Mouse (Mus musculus): ENCODE results near the gene Slc25a48. TPM values are rescaled to one million over a fixed set of nuclear protein-coding genes. Genes with fewer than 3 reads are reported as not detected.

The Slc25a48 gene
- total and polyA plus RNA-seq, 2 experiments from 2014 or later, result 0.57 TPM; not detected in 1

DNA sequence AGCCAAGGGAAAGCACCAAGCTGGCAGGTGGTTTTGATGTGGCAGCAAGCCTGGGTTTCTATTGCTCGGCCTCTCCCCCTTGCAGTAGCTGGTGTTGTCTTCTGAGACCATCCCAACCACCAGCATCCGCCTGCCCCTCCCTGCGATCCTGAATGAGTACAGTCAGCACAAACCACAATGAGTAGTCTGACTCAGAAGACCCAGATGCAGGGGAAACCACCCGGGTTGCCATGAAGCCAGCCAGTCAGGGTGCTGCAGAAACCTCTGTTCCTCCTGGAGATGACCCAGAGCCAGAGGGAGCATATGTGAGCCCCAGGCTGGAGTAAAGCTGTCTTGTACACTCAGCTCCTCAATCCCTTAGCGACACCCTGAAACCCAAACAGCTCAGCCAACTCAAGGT, 38.6 kb downstream of the Slc25a48 start:
- H3K4me1 ChIP-seq (ENCODE audit: control insufficient read depth, insufficient read depth), result peaks cover 7% of the 10 kb centered on the region; the same call in 1 of the 2 replicates
- WGBS, result 57% methylated on average over 5 of the region's 5 CpGs

DNA sequence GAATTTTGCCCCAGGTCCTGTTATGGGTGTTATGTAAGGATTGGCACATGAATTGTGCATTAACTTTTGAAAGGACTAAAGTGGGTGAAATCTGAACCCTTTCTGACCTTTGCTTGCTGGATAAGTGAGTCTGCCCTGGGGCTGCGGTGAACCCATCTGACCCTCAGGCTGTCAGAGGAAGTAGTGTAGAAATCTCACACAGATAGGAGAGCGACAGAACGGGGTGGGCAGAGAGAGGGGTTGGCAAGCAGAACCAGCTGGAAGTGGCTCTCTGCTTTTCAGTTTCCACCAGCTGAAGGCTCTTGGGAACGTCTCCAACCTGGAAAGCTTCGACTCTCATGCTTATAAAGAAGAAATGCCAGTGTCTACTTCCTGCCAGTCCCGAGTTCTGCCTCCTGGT, 39.1 kb downstream of the Slc25a48 start:
- H3K9ac ChIP-seq (replicated peaks; ENCODE audit: low read depth, low read length), result no peak overlapping the region
- WGBS, result 15% methylated on average over 6 of the region's 6 CpGs

More for the DNA sequence above, 38.6 kb downstream of the Slc25a48 start:
- no peaks in the 10 kb centered on the region for H3K36me3 ChIP-seq (replicated peaks; ENCODE audit: control insufficient read depth, insufficient read depth, low read length)
- ATAC-seq (ENCODE audit: insufficient read depth, low read depth), result no peak
- peaks cover 12% of the 10 kb centered on the region; the same call in 1 of the 2 replicates for H3K27me3 ChIP-seq (ENCODE audit: control insufficient read depth, insufficient read depth, low read length)
- TF ChIP-seq CTCF (IDR thresholded peaks at IDR 0.05; ENCODE audit: low read depth) (no peak), EP300 (IDR thresholded peaks at IDR 0.05; ENCODE audit: low read depth) (no peak)
- H3K4me2 ChIP-seq (ENCODE audit: low read depth, low read length), result no peak overlapping the region
- DNase-seq (ENCODE audit: low spot score), result no peak
- H3K9ac ChIP-seq (replicated peaks; ENCODE audit: low read depth, low read length), result no peak overlapping the region
- no peak overlapping the region for H3K4me3 ChIP-seq (ENCODE audit: low read depth, low read length)
- no peaks in the 10 kb centered on the region for H3K9me3 ChIP-seq (replicated peaks; ENCODE audit: control insufficient read depth, low read length)
- H3K27ac ChIP-seq (ENCODE audit: low read depth), result no peak overlapping the region

DNA sequence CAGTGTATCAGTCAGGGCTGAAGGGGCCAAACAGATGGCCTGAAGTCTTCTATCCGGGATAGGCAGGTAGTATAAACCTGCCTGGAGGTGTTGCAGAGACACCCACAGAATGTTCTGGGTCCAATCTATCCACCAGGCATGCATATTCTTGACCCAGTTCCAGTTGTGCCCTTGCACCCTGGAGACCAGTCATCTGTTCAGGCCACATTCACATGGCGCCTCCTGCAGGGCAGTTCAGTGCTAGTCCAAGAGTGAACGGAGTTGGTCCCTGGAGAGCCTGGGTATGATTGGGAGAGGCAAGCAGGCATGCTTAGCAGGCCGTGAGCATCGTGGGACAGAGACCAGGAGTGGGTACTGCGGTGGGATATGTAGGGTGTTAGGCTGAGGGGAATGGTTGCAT, 39.9 kb downstream of the Slc25a48 start:
- ATAC-seq (ENCODE audit: insufficient read depth, low read depth), result no peak
- peaks cover 12% of the 10 kb centered on the region; the same call in 1 of the 2 replicates for H3K27me3 ChIP-seq (ENCODE audit: control insufficient read depth, insufficient read depth, low read length)
- H3K27ac ChIP-seq (ENCODE audit: low read depth), result no peak overlapping the region
- no peaks in the 10 kb centered on the region for H3K9me3 ChIP-seq (replicated peaks; ENCODE audit: control insufficient read depth, low read length)
- no peak overlapping the region for H3K4me2 ChIP-seq (ENCODE audit: low read depth, low read length)
- no peak for DNase-seq (ENCODE audit: low spot score)
- WGBS, result 79% methylated on average over 6 of the region's 6 CpGs
- TF ChIP-seq EP300 (IDR thresholded peaks at IDR 0.05; ENCODE audit: low read depth) (no peak), CTCF (IDR thresholded peaks at IDR 0.05; ENCODE audit: low read depth) (no peak)
- no peak overlapping the region for H3K9ac ChIP-seq (replicated peaks; ENCODE audit: low read depth, low read length)
- H3K4me1 ChIP-seq (ENCODE audit: control insufficient read depth, insufficient read depth), result peaks cover 7% of the 10 kb centered on the region; the same call in 1 of the 2 replicates
- H3K36me3 ChIP-seq (replicated peaks; ENCODE audit: control insufficient read depth, insufficient read depth, low read length), result no peaks in the 10 kb centered on the region
- no peak overlapping the region for H3K4me3 ChIP-seq (ENCODE audit: low read depth, low read length)

More for the DNA sequence above, 39.1 kb downstream of the Slc25a48 start:
- DNase-seq (ENCODE audit: low spot score), result no peak
- Histone ChIP-seq H3K27me3 (ENCODE audit: control insufficient read depth, insufficient read depth, low read length) (peaks cover 12% of the 10 kb centered on the region; the same call in 1 of the 2 replicates), H3K9me3 (replicated peaks; ENCODE audit: control insufficient read depth, low read length) (no peaks in the 10 kb centered on the region), H3K36me3 (replicated peaks; ENCODE audit: control insufficient read depth, insufficient read depth, low read length) (no peaks in the 10 kb centered on the region), H3K4me3 (ENCODE audit: low read depth, low read length) (no peak overlapping the region), H3K4me2 (ENCODE audit: low read depth, low read length) (no peak overlapping the region), H3K27ac (ENCODE audit: low read depth) (no peak overlapping the region), H3K4me1 (ENCODE audit: control insufficient read depth, insufficient read depth) (peaks cover 7% of the 10 kb centered on the region; the same call in 1 of the 2 replicates)
- TF ChIP-seq EP300 (IDR thresholded peaks at IDR 0.05; ENCODE audit: low read depth) (no peak), CTCF (IDR thresholded peaks at IDR 0.05; ENCODE audit: low read depth) (no peak)
- no peak for ATAC-seq (ENCODE audit: insufficient read depth, low read depth)

DNA sequence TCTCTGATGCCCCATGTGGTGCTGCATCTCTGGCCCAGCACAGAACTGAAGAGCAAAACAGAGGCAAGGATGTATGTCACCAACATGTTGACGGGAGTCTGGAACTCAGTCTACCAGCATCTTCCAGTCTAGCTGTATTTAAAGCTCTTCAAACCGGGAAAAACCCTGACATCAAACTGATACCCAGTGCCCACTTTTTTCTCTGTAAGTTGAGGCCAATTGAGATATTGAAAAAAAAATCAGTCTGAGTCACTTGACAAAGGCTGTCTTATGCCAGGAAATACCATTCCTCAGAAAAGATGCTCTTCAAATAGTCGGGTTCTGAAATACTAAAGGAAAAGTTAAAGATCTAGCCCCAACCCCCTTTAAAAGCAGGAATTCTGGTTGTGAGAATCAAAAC, 44.0 kb downstream of the Slc25a48 start, which contains the start of gene Il9:
Gene Il9, minus strand, starts transcription at position 101 of the 400 bp plus-strand sequence.
- Histone ChIP-seq H3K9me3 (replicated peaks; ENCODE audit: control insufficient read depth, low read length) (no peaks in the 10 kb centered on the region), H3K9ac (replicated peaks; ENCODE audit: low read depth, low read length) (no peak within 1 kb of the TSS), H3K36me3 (replicated peaks; ENCODE audit: control insufficient read depth, insufficient read depth, low read length) (no peaks in the 10 kb centered on the region), H3K4me1 (ENCODE audit: control insufficient read depth, insufficient read depth) (peaks cover 7% of the 10 kb centered on the region; the same call in 1 of the 2 replicates), H3K4me3 (ENCODE audit: low read depth, low read length) (no peak within 1 kb of the TSS), H3K27me3 (ENCODE audit: control insufficient read depth, insufficient read depth, low read length) (no peaks in the 10 kb centered on the region), H3K4me2 (ENCODE audit: low read depth, low read length) (no peak within 1 kb of the TSS), H3K27ac (ENCODE audit: low read depth) (no peak within 1 kb of the TSS)
- no peak for TF ChIP-seq EP300 (IDR thresholded peaks at IDR 0.05; ENCODE audit: low read depth)
- no peak for TF ChIP-seq CTCF (IDR thresholded peaks at IDR 0.05; ENCODE audit: low read depth)
- 60% methylated on average over 3 of the region's 3 CpGs for WGBS
- DNase-seq (ENCODE audit: low spot score) (no peak), ATAC-seq (ENCODE audit: insufficient read depth, low read depth) (no peak)

DNA sequence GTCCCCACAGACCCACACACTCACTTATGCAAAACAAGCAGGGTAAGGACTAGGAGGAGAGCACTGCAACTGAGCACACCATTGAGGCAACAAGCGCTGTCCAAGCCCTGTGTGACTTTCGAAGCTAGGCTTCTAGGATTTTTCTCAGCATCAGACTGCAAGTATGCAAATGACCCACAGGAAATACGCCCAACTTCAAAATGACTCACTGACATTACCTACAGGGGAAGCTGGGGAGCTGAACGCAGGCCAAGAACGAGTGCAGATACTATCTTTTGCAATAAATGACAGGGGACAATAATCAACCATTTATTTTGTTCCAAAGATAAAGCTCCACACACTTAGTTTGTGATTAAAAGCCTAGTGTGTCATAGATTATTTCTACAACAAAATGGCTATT, 49.9 kb downstream of the Slc25a48 start:
- no peak overlapping the region for H3K27ac ChIP-seq (ENCODE audit: low read depth)
- H3K4me1 ChIP-seq (ENCODE audit: control insufficient read depth, insufficient read depth), result no peaks in the 10 kb centered on the region
- no peaks in the 10 kb centered on the region for H3K36me3 ChIP-seq (replicated peaks; ENCODE audit: control insufficient read depth, insufficient read depth, low read length)
- no peak overlapping the region for H3K4me2 ChIP-seq (ENCODE audit: low read depth, low read length)
- DNase-seq (ENCODE audit: low spot score) (no peak), ATAC-seq (ENCODE audit: insufficient read depth, low read depth) (no peak)
- no peaks in the 10 kb centered on the region for H3K27me3 ChIP-seq (ENCODE audit: control insufficient read depth, insufficient read depth, low read length)
- H3K9me3 ChIP-seq (replicated peaks; ENCODE audit: control insufficient read depth, low read length), result no peaks in the 10 kb centered on the region
- no peak overlapping the region for H3K9ac ChIP-seq (replicated peaks; ENCODE audit: low read depth, low read length)
- TF ChIP-seq EP300 (IDR thresholded peaks at IDR 0.05; ENCODE audit: low read depth), result no peak
- TF ChIP-seq CTCF (IDR thresholded peaks at IDR 0.05; ENCODE audit: low read depth), result no peak
- H3K4me3 ChIP-seq (ENCODE audit: low read depth, low read length), result no peak overlapping the region
- 46% methylated on average over 5 of the region's 5 CpGs for WGBS

DNA sequence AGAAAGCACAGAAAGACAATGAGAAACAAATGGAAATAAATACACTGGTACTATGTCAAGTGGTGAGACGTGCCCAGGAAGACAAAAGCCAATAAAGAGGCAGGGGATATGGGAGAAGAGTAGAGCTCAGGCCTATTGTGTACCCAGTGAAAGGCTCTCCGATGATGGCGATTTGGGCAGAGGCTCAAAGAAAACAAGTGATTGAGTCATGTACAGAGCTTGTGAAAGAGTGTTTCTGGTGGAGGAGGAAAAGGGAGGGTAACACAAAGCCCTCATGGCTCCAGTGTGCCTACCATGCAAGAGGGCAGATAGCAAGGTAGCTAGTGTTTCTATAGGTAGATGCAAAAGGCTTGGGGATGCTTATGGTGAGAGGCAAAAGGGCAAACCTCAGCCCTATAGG, 56.3 kb downstream of the Slc25a48 start:
- Histone ChIP-seq H3K9me3 (replicated peaks; ENCODE audit: control insufficient read depth, low read length) (no peaks in the 10 kb centered on the region), H3K9ac (replicated peaks; ENCODE audit: low read depth, low read length) (no peak overlapping the region), H3K27ac (ENCODE audit: low read depth) (no peak overlapping the region), H3K27me3 (ENCODE audit: control insufficient read depth, insufficient read depth, low read length) (no peaks in the 10 kb centered on the region), H3K4me3 (ENCODE audit: low read depth, low read length) (no peak overlapping the region), H3K4me1 (ENCODE audit: control insufficient read depth, insufficient read depth) (no peaks in the 10 kb centered on the region), H3K4me2 (ENCODE audit: low read depth, low read length) (no peak overlapping the region), H3K36me3 (replicated peaks; ENCODE audit: control insufficient read depth, insufficient read depth, low read length) (no peaks in the 10 kb centered on the region)
- 49% methylated on average over 3 of the region's 3 CpGs for WGBS
- TF ChIP-seq EP300 (IDR thresholded peaks at IDR 0.05; ENCODE audit: low read depth), result no peak
- TF ChIP-seq CTCF (IDR thresholded peaks at IDR 0.05; ENCODE audit: low read depth), result no peak
- DNase-seq (ENCODE audit: low spot score) (no peak), ATAC-seq (ENCODE audit: insufficient read depth, low read depth) (no peak)
